Mouse (Mus musculus): ENCODE data around the gene Duoxa2.

Gene Duoxa2

GRCm38 (mm10) chr2:122301921-122302573, 3.3 kb downstream of the Duoxa2 start:
- POLR2A ChIA-PET: interaction anchor here (0.5 to 1.7 kb wide), 7 partner anchors 8 to 69 kb away, joined by 3 to 4 read pairs (median 4); partner anchors contain the start of gene Duoxa1 (in 1 of the 4)
- CTCF ChIA-PET: interaction anchor here (0.6 to 2.6 kb wide), 31 partner anchors 7 to 318 kb away, joined by 3 to 11 read pairs (median 3); partner anchors contain the start of genes Duoxa1 (in 2 of the 4) and Duox1 (in 1 of the 4)

- ChIA-PET CTCF (interaction anchor here (0.5 to 2.6 kb wide), 37 partner anchors 8 to 675 kb away, joined by 3 to 11 read pairs (median 3); partner anchors contain the start of genes Duoxa1 (in 2 of the 4) and Duox1 (in 1 of the 4)), POLR2A (interaction anchor here (0.5 to 1.7 kb wide), 7 partner anchors 9 to 68 kb away, joined by 3 to 4 read pairs (median 4); partner anchors contain the start of gene Duoxa1 (in 1 of the 4))
Observed at GRCm38 (mm10) chr2:122302574-122303241, 4.0 kb downstream of the Duoxa2 start.

GRCm38 (mm10) chr2:122304544-122304943, 5.8 kb downstream of the Duoxa2 start:
- ChIA-PET CTCF (interaction anchor here in 2 of 4 experiments (0.6 to 1.1 kb wide), 4 partner anchors 10 to 676 kb away, joined by 3 read pairs; no protein-coding TSS in a partner anchor), POLR2A (interaction anchor here in 1 of 4 experiments (0.5 kb wide), 1 partner anchor 67 kb away, joined by 3 read pairs; no protein-coding TSS in a partner anchor)

- ChIA-PET POLR2A (no interaction called here), CTCF (interaction anchor here in 2 of 4 experiments (0.6 to 1.1 kb wide), 2 partner anchors 10 to 677 kb away, joined by 3 read pairs; no protein-coding TSS in a partner anchor)
Observed at GRCm38 (mm10) chr2:122305097-122305892, 6.6 kb downstream of the Duoxa2 start.

GRCm38 (mm10) chr2:122306184-122306583, 7.5 kb downstream of the Duoxa2 start:
- ChIA-PET POLR2A (no interaction called here), CTCF (no interaction called here)

DNA sequence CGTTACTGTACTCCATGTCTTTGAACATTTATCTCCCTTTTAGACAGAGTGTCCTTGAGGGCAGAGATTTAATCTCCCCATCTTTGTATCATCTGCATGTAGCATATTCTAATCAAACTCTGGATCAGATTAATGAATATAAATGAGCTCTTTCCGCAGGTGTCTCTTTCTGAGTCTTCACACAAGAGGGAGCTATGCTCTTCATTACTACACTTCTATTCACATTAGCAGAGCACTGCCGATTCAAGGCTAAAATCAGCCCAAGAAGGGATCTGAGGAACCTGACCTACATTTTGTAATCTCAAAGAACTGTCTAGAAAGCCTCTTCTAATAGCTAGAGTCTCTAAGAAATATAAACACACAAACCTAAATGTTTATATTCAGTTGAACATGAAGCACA, 10.9 kb downstream of the Duoxa2 start:
- ChIA-PET CTCF (interaction anchor here in 3 of 4 experiments (0.6 to 1.8 kb wide), 14 partner anchors 10 to 571 kb away, joined by 3 to 13 read pairs (median 3); partner anchors contain the start of genes Duox2 (in 1 of the 3) and Duoxa2 (in 1 of the 3)), POLR2A (interaction anchor here in 1 of 4 experiments (0.6 to 1.0 kb wide), 2 partner anchors 24 to 56 kb away, joined by 3 read pairs; no protein-coding TSS in a partner anchor)

DNA sequence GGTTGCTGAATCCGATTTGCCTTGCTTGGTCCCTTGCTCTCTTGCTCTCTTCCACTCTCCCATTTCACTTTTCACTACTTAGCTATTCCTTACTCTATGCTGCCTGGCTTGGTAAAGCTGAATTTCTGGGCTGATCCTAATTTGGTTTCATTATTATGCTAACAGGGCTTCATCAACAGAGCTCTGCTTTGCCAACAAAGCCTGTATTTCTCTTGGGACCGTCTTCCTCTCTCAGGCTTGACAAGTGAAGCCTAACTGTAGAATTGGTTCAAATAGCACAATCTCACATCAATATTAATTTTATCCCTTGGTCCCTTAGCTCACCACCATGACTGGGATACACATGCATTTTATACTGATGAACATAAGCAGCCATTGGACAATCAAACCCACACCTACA, 12.9 kb downstream of the Duoxa2 start:
- ChIA-PET POLR2A (interaction anchor here in 2 of 4 experiments (0.7 to 1.0 kb wide), 3 partner anchors 9 to 66 kb away, joined by 3 read pairs; no protein-coding TSS in a partner anchor), CTCF (interaction anchor here in 3 of 4 experiments (0.6 to 2.0 kb wide), 10 partner anchors 9 to 186 kb away, joined by 3 to 11 read pairs (median 4); partner anchors contain the start of gene Shf (in 1 of the 3))

GRCm38 (mm10) chr2:122312722-122313417, 14.2 kb downstream of the Duoxa2 start:
- CTCF ChIA-PET: interaction anchor here (0.9 to 2.0 kb wide), 12 partner anchors 10 to 353 kb away, joined by 3 to 11 read pairs (median 4); partner anchors contain the start of gene Shf (in 1 of the 4)
- POLR2A ChIA-PET: interaction anchor here in 3 of 4 experiments (0.7 to 1.3 kb wide), 4 partner anchors 11 to 165 kb away, joined by 3 to 5 read pairs (median 4); partner anchors contain the start of genes B2m (in 1 of the 3), Duox2 (in 1 of the 3) and Duoxa2 (in 1 of the 3)

DNA sequence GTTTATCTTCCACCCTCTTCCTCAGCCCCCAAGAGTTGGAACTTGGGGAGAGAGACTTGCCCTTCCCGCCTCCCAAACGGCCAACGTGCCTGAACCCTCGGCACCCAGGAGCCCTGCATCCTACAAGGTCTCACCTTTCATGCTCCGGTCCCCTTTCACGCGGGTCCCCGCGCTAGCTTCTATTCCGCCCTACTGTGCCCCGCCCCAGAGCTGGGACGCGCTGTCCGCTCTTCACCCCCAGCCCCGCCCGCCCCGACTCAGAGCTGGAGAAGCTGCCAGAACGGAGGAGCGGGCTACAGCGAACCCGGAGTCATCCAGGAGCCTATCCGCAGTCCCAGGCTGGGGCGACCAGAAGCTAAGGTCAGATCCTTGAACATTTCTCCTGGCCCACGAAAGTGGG, 14.8 kb downstream of the Duoxa2 start, which contains the start of gene Duoxa1:
Duoxa1 (minus strand) TSS at position 195 of the 400 bp plus-strand sequence.
- CTCF ChIA-PET: interaction anchor here (0.6 to 1.6 kb wide), 12 partner anchors 11 to 1706 kb away, joined by 3 to 11 read pairs (median 5); partner anchors contain the start of gene Shf (in 1 of the 4)

DNA sequence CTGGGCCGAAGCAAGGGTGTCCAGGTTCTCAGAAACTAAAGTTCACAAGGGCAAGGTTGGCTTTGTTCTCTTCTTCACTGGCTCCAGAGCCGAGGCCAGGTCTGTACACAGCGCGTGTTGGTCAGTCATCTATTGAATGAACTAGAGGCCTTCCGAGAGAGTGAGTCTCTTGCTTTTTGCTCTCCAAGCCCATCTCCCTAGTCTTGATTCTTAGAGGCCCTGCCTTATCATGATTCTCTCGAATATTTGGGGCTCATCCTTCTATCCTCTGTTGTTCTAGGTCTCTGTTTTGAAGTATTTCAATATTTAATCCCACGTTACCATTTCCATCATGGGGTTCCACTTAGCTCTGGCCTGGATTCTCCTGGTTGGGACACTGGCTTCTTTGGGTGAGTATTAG, 16.7 kb downstream of the Duoxa2 start, which contains the start of gene Duox1:
Duox1 (plus strand) TSS at position 301 of the 400 bp plus-strand sequence.
- POLR2A ChIA-PET: interaction anchor here in 1 of 4 experiments (0.6 to 1.0 kb wide), 3 partner anchors 31 to 57 kb away, joined by 3 read pairs; no protein-coding TSS in a partner anchor
- CTCF ChIA-PET: interaction anchor here in 1 of 4 experiments (1.0 kb wide), 2 partner anchors 13 to 72 kb away, joined by 3 to 4 read pairs; no protein-coding TSS in a partner anchor

More for the DNA sequence above, 14.8 kb downstream of the Duoxa2 start, which contains the start of gene Duoxa1:
- POLR2A ChIA-PET: interaction anchor here in 3 of 4 experiments (0.6 to 1.3 kb wide), 8 partner anchors 10 to 166 kb away, joined by 3 to 5 read pairs (median 3); partner anchors contain the start of genes B2m (in 1 of the 3), Duox2 (in 1 of the 3) and Duoxa2 (in 1 of the 3)

GRCm38 (mm10) chr2:122317384-122317783, 18.7 kb downstream of the Duoxa2 start:
- POLR2A ChIA-PET: interaction anchor here in 1 of 4 experiments (0.9 kb wide), 1 partner anchor 52 kb away, joined by 3 read pairs; the partner anchor contains the start of gene Shf
- CTCF ChIA-PET: no interaction called here

DNA sequence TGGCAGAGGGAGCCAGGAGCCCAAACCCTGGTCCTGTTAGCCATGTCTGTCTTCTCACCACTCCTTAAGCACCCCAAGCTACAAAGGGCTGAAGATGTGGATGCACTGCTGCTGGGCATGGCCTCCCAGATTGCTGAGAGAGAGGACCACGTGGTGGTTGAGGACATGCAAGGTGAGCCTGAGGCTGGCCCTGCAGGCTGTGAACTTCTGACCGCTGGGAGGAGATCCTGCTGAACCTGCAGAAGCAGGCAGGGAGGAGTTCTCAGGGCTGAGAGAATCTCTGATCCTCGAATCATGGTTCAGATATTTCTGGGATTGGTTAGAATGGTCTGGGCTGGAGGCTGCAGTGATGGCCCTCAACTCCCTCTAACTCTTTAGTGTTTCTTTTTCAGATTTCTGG, 25.3 kb downstream of the Duoxa2 start:
- POLR2A ChIA-PET: no interaction called here
- CTCF ChIA-PET: no interaction called here

DNA sequence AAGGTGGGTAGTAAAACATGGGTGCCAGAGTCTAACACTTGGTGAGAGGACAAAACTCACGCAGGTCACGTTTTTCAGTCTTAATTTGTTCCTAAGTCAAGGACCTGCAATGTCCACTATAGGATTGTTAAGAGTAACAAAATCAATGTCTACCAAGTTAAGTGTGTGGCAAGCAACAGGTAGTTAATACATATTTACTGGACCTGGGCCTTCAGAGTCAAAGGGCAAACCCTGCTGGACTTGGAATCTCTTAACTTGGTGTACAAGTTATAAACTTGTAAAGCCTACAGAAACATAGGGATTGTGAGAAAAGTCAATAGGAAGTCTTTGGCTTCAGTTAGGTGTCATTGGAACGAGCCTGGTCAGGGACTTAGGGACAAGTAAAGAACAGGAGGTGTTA, 25.9 kb downstream of the Duoxa2 start:
- ChIA-PET CTCF (no interaction called here), POLR2A (no interaction called here)

DNA sequence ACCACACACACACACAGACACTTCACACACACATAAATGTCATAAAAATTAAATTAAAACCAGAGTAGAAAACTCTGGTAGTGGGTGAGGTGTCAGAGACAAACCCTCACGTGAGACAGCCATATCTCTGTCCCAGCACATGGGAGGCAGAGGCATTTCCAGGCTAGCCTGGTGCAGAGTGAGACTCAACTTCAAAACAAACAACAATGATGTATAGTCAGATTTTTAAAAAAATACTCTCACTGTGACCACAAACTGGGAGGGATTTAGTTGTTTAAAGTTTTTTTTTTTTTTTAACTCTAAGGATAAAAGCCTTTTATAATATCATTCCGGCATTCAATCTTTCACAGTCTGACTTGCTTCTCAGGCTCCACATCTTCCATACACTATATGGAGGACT, 26.7 kb downstream of the Duoxa2 start:
- CTCF ChIA-PET: no interaction called here
- POLR2A ChIA-PET: interaction anchor here in 1 of 4 experiments (1.1 kb wide), 1 partner anchor 10 kb away, joined by 3 read pairs; no protein-coding TSS in a partner anchor

- POLR2A ChIA-PET: interaction anchor here (0.6 to 1.3 kb wide), 5 partner anchors 24 to 303 kb away, joined by 3 to 8 read pairs (median 3); partner anchors contain the start of gene Shf (in 1 of the 4)
- CTCF ChIA-PET: interaction anchor here in 2 of 4 experiments (0.7 to 1.3 kb wide), 3 partner anchors 14 to 25 kb away, joined by 3 to 4 read pairs (median 3); partner anchors contain the start of gene Duoxa1 (in 2 of the 2)
Observed at GRCm38 (mm10) chr2:122327986-122328385, 29.3 kb downstream of the Duoxa2 start.

DNA sequence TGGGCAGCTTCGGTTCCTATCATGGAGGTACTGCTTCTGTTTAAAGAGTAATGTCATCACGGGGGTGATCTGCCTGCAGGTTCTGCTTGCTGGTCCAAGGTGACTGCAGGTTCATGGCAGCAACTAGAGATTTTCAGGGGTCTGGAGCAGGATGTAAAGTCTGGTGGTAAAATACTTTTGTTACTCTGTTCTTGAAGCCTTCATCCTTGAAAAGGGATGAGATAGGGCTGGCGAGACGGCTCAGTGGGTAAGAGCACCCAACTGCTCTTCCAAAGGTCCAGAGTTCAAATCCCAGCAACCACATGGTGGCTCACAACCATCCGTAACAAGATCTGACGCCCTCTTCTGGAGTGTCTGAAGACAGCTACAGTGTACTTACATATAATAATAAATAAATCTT, 31.6 kb downstream of the Duoxa2 start:
- CTCF ChIA-PET: interaction anchor here in 1 of 4 experiments (1.2 kb wide), 1 partner anchor 36 kb away, joined by 4 read pairs; no protein-coding TSS in a partner anchor
- POLR2A ChIA-PET: interaction anchor here in 1 of 4 experiments (0.7 kb wide), 1 partner anchor 39 kb away, joined by 3 read pairs; the partner anchor contains the start of gene Shf

- ChIA-PET POLR2A (no interaction called here), CTCF (no interaction called here)
Observed at GRCm38 (mm10) chr2:122332222-122332621, 33.5 kb downstream of the Duoxa2 start.
